Mouse (Mus musculus): ENCODE data around the gene Lin7a.

The Lin7a gene

GRCm38 (mm10) chr10:107323865-107324264 lies 52.4 kb downstream of the Lin7a start:
- no peak for DNase-seq (ENCODE audit: low spot score)

- no peak for DNase-seq (ENCODE audit: low spot score)
Observed at GRCm38 (mm10) chr10:107325558-107325957, 54.1 kb downstream of the Lin7a start.

GRCm38 (mm10) chr10:107339524-107339923 lies 68.0 kb downstream of the Lin7a start:
- no peak for DNase-seq (ENCODE audit: low spot score)

- no peak for DNase-seq (ENCODE audit: low spot score)
Observed at GRCm38 (mm10) chr10:107341151-107341550, 69.7 kb downstream of the Lin7a start.

DNA sequence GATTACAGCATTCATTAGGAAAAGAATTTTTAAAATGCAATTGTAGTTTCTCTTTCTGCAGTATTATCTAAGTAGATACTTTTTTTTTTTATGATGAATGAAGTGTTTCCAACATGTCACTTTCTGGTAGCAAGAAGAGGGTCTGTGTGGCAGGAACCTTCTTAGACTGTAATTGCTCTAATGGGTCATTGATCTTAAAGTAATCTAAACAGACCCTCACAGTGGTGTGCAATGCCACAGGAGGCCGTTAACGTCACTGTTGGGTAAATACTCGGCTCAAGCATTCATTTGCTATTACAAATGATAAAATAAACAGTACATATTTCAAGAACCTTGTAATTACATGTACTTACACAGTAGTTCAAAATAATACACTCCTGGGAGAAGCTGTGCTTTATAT lies 72.7 kb downstream of the Lin7a start:
- DNase-seq (ENCODE audit: low spot score), result no peak

GRCm38 (mm10) chr10:107347842-107348241 lies 76.4 kb downstream of the Lin7a start:
- no peak for DNase-seq (ENCODE audit: low spot score)

DNA sequence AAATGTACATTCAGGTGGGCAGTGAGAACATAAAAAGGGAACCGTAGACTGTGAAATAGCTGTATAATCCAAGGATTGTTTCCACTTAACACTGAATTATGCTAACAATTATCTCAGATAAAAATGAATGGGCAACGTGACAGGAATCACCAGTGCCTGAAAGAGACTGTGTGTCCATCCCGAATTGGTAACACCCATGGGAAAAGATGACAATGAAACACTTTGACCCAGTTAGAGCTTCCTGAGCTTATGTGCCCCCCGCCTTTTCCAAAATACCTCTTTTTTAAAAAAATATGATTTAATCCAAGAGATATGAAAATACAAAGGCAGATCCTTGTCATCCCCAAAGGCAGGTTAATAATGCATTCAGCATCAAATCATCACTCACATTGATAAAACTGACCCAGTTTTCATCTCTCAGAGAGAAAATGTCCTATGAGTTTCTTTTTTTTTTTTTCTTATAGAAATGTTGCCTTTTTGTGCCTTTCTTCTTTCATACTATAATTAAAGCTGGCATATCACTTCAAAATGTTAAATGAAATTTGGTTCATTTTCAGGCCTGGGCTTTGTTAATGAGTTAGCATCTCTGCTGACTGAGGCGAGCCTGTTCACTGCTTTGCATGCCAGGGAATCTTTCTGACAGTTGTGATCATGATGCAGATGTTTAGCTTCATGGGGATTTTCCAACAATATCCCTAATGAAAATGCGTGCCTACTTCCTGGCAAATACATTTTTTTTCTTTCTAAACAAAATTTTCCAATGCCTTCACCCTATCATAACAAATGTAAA lies 80.4 kb downstream of the Lin7a start:
- no peak for DNase-seq (ENCODE audit: low spot score)

DNA sequence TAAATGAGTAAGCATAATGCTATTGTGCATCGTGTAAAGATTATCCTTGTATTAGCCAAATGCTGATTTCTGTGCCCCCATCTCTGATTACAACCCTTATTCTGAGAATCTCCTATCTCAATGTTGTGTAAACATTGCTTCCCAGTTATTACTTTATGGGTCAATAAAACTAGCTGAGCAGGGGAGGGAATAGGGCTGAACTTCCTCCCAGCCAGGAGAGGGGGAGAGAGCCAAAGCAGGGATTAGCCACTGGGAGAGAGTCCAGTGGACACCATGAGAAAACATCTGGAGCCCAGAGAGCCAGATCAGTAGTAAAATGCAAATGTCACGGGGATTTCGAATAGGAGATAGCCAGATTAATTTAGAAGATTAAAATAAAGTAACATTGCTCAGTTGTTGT lies 82.0 kb downstream of the Lin7a start:
- no peak for DNase-seq (ENCODE audit: low spot score)

DNA sequence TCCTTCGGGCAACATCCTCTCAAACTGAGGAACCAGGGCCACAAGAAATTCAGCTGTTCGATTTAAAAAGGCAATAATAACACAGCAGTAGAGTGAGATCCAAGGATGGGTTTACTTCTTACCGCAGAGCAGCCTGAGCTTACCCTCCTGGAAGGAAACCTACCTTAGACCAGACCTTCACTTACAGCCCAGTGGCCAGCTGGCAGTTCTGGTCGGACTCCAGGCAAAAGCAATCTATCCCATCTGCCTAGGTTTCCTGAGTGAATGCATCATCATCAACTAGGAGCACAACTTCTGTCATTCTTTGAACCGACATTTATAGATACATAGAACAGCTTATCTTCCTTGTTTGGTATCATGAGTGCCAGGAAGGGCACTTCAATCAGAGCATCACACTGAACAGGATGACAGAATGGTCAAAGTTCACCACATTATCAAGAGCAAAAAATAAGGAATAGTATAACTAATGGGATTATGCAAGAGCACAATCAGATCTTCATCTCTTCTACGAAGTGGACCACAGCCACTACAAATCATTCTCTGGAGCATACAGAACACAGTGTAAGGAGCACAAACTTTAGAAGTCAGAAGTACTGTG lies 87.1 kb downstream of the Lin7a start:
- no peak for DNase-seq (ENCODE audit: low spot score)

GRCm38 (mm10) chr10:107359296-107359695 lies 87.8 kb downstream of the Lin7a start:
- no peak for DNase-seq (ENCODE audit: low spot score)

DNA sequence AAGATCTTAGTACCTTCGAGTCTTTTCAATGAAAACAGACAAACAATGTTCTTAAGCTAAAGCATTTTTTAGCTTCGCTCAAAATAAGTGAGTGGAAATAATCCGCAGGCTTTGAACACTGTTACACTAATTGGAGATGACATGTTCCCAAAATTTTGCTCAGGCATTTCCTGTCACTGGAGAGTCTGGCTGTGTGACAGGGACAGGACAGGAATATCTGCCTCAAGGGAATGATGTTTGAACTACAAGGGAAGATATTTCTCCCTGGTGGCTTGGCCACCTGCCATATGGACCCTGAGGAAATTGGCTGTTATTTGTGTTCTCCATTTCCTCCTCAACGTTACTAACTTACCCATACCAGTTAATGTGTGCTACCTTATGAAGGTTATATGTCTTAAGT lies 90.1 kb downstream of the Lin7a start:
- DNase-seq (ENCODE audit: low spot score), result no peak

GRCm38 (mm10) chr10:107362026-107362425 lies 90.5 kb downstream of the Lin7a start:
- DNase-seq (ENCODE audit: low spot score), result no peak

GRCm38 (mm10) chr10:107363049-107363816 lies 91.7 kb downstream of the Lin7a start:
- no peak for DNase-seq (ENCODE audit: low spot score)

DNA sequence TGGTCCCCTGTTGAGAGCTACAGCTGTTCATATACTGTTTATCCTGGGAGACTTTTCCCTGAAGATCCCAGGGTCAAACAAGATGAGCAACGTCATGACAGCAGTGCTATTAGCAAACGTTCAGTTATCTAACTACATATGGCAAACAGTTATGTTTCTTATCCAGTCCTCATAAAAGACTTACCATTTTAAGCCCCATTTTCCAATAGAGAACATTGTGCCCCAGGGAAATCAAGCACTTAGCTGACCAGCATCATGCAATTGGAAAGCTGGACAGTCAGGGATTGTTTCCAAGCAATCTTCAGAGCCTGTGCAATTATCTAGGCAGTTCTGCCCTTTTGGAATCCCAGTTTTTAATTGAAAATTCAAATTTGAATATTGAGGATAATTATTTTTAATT lies 105.7 kb downstream of the Lin7a start:
- DNase-seq (ENCODE audit: low spot score), result no peak

DNA sequence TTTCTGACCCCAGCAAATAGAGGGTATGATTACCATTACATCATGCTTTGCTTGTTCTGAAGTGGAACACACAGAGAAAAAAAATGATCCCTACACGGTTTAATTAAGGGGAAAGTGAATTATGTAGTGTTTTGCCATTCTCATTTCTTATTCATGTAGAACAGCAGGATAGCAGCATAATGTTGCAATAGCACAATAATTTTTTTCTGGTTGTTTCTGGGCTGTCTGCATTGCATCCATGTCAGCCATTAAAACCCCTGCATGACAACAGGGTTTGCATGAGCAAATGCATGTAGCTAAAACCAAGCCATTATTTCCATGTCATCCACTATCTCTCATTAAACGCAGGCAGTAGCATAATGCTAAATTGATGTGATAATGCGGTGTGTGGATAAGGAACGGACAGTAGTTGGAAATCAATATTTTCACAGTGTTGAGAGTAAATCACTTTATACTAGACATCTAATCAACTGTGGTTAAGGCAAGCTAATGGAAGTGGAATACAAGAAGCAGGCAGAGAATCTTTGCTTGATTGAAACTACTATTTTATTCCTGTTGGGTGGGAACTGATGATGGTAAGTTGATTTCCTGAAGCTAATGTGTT lies 109.8 kb downstream of the Lin7a start:
- DNase-seq (ENCODE audit: low spot score), result no peak

DNA sequence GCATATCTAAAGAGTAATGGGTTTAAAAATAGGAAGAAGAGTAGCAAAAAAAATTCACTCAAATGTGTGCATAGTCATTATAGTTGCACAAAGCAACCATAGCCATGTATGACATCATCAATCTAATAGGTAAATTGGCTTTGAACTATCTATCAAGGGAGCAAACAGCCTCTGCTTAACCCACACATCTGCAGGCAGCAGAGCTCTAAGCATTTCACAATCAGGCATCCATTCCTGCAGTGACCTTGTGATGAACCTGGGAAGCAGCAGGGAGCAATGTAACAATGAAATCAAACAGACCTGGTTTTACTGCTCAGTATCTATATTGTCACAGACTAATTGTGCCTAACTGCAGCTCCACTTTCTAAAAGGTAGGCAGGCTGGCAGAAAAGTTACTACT lies 112.3 kb downstream of the Lin7a start:
- no peak for DNase-seq (ENCODE audit: low spot score)

DNA sequence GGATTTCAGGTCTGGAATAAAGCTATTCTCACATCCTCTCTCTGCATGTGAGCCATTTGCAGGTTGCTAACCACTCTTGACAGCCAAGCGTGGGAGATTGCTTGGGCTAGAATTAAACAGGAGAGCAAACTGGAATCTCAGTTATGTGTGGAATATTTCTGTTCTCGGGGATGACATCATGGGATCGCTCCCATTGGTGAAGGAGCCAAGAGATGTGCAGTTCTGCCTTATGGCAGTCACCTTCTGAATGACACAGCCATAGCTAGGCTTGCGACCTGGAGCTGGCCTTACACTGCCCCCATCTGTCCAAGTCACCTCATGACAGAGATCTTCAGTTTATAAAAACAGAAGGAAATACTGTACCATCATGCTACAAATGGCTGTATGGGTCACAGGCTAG lies 118.0 kb downstream of the Lin7a start:
- DNase-seq (ENCODE audit: low spot score), result no peak

GRCm38 (mm10) chr10:107405347-107405746 lies 133.9 kb downstream of the Lin7a start:
- DNase-seq (ENCODE audit: low spot score), result no peak

DNA sequence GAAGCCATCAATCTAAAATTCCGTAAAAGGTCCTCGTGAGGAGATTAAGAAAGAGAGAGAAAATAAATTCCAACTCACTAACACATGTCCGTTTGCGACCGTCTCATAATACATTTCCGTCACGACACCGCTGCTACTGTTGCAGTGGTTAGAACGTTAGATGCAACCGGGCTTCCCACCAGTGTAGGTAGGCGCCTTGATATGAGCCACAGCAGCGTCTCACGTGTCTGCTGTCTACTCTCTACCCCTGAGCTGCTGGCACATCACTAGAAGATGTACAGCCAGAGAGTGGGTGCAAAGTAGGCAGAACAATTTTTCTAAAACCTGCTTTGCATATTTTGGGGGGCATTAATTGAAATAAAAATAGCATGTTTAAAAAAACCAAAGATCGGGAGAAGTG lies 146.8 kb downstream of the Lin7a start:
- DNase-seq (ENCODE audit: low spot score), result no peak

GRCm38 (mm10) chr10:107436967-107437366 lies 165.5 kb downstream of the Lin7a start:
- DNase-seq (ENCODE audit: low spot score), result no peak

- no peak for DNase-seq (ENCODE audit: low spot score)
Observed at GRCm38 (mm10) chr10:107442781-107443180, 171.3 kb downstream of the Lin7a start.

DNA sequence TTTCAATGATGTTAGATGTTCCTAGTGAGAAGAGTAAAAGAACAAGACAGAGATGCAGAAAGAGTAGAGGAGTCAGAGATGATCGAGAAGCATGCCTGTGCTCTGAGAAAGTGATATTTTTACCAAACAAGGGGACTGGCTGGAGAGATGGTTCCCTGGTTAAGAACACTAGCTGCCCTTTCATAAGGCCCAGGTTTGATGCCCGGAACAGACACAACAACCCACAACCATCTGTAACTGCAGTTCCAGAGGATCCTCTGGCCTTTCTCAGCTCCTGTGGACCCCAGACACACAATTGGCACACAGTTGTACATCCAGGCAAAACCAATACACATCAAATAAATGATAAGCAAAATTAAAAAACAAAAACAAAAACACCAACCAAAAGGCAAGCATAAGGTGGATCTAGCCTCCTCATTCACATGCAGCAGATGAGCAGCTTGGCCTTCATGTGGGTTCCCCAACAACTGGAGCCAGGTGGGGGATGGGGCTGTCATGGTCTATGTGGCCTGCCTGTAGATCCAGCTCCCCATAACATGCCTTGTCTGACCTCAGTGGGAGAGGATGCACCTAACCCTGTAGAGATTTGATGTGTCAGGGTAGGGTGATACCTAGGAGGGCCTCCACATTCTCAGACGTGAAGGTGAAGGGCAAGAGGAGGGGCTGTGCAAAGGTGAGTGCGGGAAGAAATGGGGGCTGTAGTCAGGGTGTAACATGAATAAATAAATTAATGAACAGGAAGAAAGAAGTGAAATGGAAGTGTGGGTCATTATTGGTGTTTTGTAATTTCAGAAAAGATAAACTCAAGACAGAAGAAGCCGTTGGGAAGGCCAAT lies 178.2 kb downstream of the Lin7a start:
- no peak for DNase-seq (ENCODE audit: low spot score)
